Mouse (Mus musculus) lung, adult 2 months (tissue): Measurements from ENCODE around the gene Unc13a. TPM values are rescaled to one million over a fixed set of nuclear protein-coding genes. Genes with fewer than 3 reads are reported as not detected.

Experiments used
- DNase-seq: peaks from one replicate; pipeline ENCODE4 v3.0.0; 2022
- H3K4me1 ChIP-seq: fragments of 200-500 bp; 2 replicates; pipeline ENCODE4 v1.6.1; 2011; ENCODE audit warnings: low read length; ENCODE audit not compliant: control insufficient read depth, insufficient read depth
- H3K4me3 ChIP-seq: fragments of 200-500 bp; replicated peaks from 2 replicates; pipeline ENCODE3; 2011; ENCODE audit warnings: low read depth, mild to moderate bottlenecking, control low read depth, low read length; ENCODE audit errors: extremely low read depth
- CTCF ChIP-seq: fragments of 200-500 bp; IDR thresholded peaks from 2 replicates; pipeline ENCODE4 v1.5.1; 2011; ENCODE audit warnings: mild to moderate bottlenecking, low read length, control low read depth; ENCODE audit not compliant: insufficient read depth
- POLR2A ChIP-seq: fragments of 200-500 bp; IDR thresholded peaks from 2 replicates; pipeline ENCODE4 v1.6.1; 2011; ENCODE audit warnings: low read depth, mild to moderate bottlenecking, control low read depth, low read length, borderline replicate concordance; ENCODE audit errors: extremely low read depth
- WGBS: fragments of 180-500 bp; shearing (Covaris S2); methylation state at CpG from one replicate; pipeline ENCODE4 v1.1.7; 2018; 5-methylcytosine and 5-hydroxymethylcytosine counted together
- polyA plus RNA-seq: library from polyadenylated mRNA; depleted of rRNA; stranded (reverse); fragments of >200 nt; gene quantifications from 2 replicates; pipeline ENCODE4 v1.2.3, GENCODE M21; 2012

Unc13a gene
- polyA plus RNA-seq, 1 experiment: 0.32 TPM

GRCm38 (mm10) chr8:71668220-71668975 lies 3.2 kb downstream of the Unc13a start:
- H3K4me3 ChIP-seq: no peak overlapping the region
- TF ChIP-seq POLR2A (no peak), CTCF (no peak)
- under 1% methylated on average over 21 of the region's 21 CpGs for WGBS
- no peak for DNase-seq
- H3K4me1 ChIP-seq: peaks cover 3% of the 10 kb centered on the region; the same call in 1 of the 2 replicates

- no peak for DNase-seq
- Histone ChIP-seq H3K4me3 (no peak overlapping the region), H3K4me1 (peaks cover 3% of the 10 kb centered on the region; the same call in 1 of the 2 replicates)
- 60% methylated on average over 5 of the region's 5 CpGs for WGBS
- TF ChIP-seq CTCF: no peak
- TF ChIP-seq POLR2A: no peak
These were observed 4.3 kb downstream of the Unc13a start for GRCm38 (mm10) chr8:71667256-71667655.

DNA sequence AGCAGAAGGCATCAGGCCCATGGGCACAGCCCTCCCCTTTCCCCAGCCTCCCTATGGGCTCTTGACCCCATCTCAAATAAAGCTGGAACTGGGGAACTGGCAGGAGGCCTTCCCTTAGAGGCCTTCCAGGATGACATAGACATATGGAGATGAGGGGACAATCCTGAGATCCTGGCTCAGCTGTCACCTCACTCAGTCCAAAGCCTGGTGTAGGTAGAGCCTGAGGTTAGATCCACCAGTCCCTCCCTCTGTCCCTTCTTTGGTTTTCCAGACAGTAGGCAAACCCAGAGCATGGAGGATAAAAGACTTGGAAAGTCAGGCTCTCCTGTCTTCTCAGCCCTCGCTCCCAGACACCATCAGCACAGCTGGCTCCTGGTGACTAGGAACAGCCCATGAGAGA lies 4.7 kb downstream of the Unc13a start:
- no peak for TF ChIP-seq POLR2A
- no peak for TF ChIP-seq CTCF
- peaks cover 3% of the 10 kb centered on the region; the same call in 1 of the 2 replicates for H3K4me1 ChIP-seq
- WGBS: 71% methylated on average over 1 of the region's 1 CpGs
- no peak for DNase-seq
- no peak overlapping the region for H3K4me3 ChIP-seq

GRCm38 (mm10) chr8:71665331-71666130 lies 6.0 kb downstream of the Unc13a start:
- 6% methylated on average over 22 of the region's 22 CpGs for WGBS
- H3K4me1 ChIP-seq: no peaks in the 10 kb centered on the region
- peak; percentile 44 for DNase-seq
- TF ChIP-seq POLR2A (no peak), CTCF (no peak)
- H3K4me3 ChIP-seq: no peak overlapping the region

- peak; percentile 82 for DNase-seq
- TF ChIP-seq POLR2A (no peak), CTCF (peak; percentile 94)
- WGBS: 11% methylated on average over 36 of the region's 36 CpGs
- Histone ChIP-seq H3K4me1 (no peaks in the 10 kb centered on the region), H3K4me3 (no peak overlapping the region)
These were observed 11.0 kb downstream of the Unc13a start for GRCm38 (mm10) chr8:71660325-71661120.

DNA sequence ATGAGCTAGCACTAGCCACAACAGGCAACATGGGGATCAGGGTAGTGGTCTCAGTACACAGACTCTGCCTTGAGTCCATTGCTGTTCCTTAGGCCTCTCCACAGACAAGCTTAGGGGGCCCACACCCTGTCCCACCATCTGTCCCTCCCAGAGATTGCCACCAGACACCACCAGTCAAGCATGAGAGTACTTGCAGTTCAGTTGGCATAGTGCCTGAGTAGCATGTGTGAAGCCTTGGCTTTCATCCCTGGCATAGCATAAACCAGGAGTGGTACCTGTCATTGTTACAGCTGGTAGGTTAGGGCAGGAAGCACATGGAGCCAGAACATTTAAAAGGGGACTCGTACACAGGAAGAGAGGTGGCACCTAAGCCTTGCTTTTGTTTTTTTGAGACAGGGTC lies 11.8 kb downstream of the Unc13a start:
- TF ChIP-seq CTCF (no peak), POLR2A (no peak)
- Histone ChIP-seq H3K4me3 (no peak overlapping the region), H3K4me1 (no peaks in the 10 kb centered on the region)
- 55% methylated on average over 1 of the region's 1 CpGs for WGBS
- DNase-seq: no peak

- no peaks in the 10 kb centered on the region for H3K4me1 ChIP-seq
- no peak overlapping the region for H3K4me3 ChIP-seq
- TF ChIP-seq CTCF (no peak), POLR2A (no peak)
- WGBS: 26% methylated on average over 17 of the region's 17 CpGs
- DNase-seq: no peak
These were observed 13.0 kb downstream of the Unc13a start for GRCm38 (mm10) chr8:71658515-71659049.

GRCm38 (mm10) chr8:71657816-71658215 lies 13.7 kb downstream of the Unc13a start:
- H3K4me1 ChIP-seq: no peaks in the 10 kb centered on the region
- no peak for DNase-seq
- 27% methylated on average over 9 of the region's 9 CpGs for WGBS
- no peak for TF ChIP-seq POLR2A
- TF ChIP-seq CTCF: no peak
- H3K4me3 ChIP-seq: no peak overlapping the region

- WGBS: 2% methylated on average over 24 of the region's 24 CpGs
- Histone ChIP-seq H3K4me1 (no peaks in the 10 kb centered on the region), H3K4me3 (no peak overlapping the region)
- TF ChIP-seq CTCF (no peak), POLR2A (no peak)
- no peak for DNase-seq
These were observed 17.0 kb downstream of the Unc13a start for GRCm38 (mm10) chr8:71654600-71654999.

DNA sequence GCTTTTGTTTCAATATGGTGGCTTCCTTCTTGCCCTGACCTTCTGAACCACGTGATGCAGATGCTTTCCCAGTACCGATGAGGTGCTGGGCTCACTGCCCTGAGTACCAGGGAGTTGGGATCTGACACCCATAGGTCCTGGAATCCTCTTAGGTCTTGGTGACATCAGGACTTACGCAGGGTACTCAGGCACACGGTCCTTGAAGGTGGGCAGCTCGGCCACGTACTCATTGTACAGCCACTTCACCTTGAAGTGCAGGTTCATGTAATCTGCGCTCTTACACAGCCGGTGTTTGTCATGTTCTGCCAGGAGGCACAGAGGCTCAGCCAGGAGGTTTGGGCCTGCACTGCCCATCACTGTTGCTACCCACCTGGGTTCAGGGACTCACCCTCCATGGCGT lies 26.0 kb downstream of the Unc13a start:
- no peak for DNase-seq
- TF ChIP-seq POLR2A: no peak
- Histone ChIP-seq H3K4me1 (no peaks in the 10 kb centered on the region), H3K4me3 (no peak overlapping the region)
- 59% methylated on average over 9 of the region's 9 CpGs for WGBS
